Comparison of ENCODE assay signal across 12 mouse cellular contexts in the genomic region with DNA sequence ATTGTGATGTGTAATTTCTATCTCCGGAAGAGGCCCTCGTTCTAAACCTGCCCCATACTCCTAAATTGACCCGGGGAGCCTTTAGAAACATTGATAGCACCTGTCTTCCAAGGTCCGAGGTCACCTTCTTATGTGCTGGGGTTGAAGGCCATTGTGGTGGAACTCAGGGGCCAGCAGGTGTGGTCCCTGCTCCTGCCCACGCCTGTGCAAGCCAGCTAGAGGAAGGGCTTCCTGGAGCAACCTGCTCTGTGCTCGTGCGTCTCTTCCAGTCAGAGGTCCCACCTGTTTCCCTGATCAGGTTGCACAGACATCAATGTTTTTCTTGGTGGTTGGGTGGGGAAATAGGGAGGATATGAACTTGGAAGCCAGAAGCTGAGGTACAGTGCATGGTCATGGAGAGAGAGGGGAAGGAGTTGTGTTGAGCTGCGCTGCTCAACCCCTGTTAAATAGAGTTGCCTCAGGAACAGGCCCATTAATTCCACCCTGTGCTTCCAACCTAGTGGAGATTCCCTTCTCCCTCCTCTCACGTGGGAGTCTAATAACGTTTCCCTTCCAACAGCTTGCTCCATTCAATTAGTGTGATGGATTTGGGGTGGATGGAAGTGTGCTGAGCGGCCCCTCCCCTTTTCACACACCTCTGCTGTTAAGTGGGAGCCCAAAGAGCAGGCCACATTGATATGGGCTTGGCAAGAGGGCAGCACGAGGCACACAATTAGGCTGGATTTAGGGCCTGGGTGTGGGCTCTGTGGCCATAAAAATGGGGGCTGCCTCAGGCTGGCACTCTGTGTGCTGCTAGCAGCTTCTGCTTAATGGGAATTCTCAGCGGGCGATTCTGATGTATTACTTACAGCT.
A peak's percentile ranks its signal among the peaks of the same experiment; 100 is the strongest.
DNase-seq lines count a peak whose midpoint lies in the region; ATAC-seq and TF ChIP-seq lines count a peak whose summit lies in the region.
"Had no signal": no experiment of that assay in that cellular context is flagged by ENCODE, and none has a peak within 500 bp of the region (broad histone marks: within the 10 kb centered on the region; RNA-seq: fewer than 3 reads in every experiment).

No protein-coding gene starts in this region.

- H3K4me2 ChIP-seq in midbrain, embryonic 11.5 days = no peak overlapping the region
- peak overlapping the region; percentile 1; the same call in 1 of the 2 replicates for H3K4me2 ChIP-seq in hindbrain, embryonic 14.5 days (replicated peaks)
- no peak overlapping the region for H3K4me2 ChIP-seq in midbrain, embryonic 15.5 days
- H3K4me2 ChIP-seq in stomach, postnatal 0 days (replicated peaks; ENCODE audit: low read depth) = no peak overlapping the region
- H3K4me2 ChIP-seq: heart, embryonic 15.5 days; lung, embryonic 15.5 days had no signal

- ATAC-seq in midbrain, embryonic 11.5 days (ENCODE audit: low FRiP score) = peak; percentile 54; the same call in 1 of the 2 replicates
- peak; percentile 90 for ATAC-seq in hindbrain, embryonic 14.5 days (ENCODE audit: low FRiP score)
- peak; percentile 85 for ATAC-seq in midbrain, embryonic 15.5 days (replicated peaks)
- ATAC-seq in stomach, postnatal 0 days (ENCODE audit: low FRiP score, low TSS enrichment) = peak; percentile 63; the same call in 1 of the 2 replicates

- TF ChIP-seq CTCF in stomach, postnatal 0 days (IDR thresholded peaks at IDR 0.05; ENCODE audit: low read depth) = no peak

- H3K9me3 ChIP-seq in midbrain, embryonic 11.5 days (ENCODE audit: control insufficient read depth, low read length) = no peaks in the 10 kb centered on the region
- no peaks in the 10 kb centered on the region for H3K9me3 ChIP-seq in midbrain, embryonic 10.5 days (replicated peaks)
- no peaks in the 10 kb centered on the region for H3K9me3 ChIP-seq in hindbrain, embryonic 14.5 days (ENCODE audit: control insufficient read depth, low read length)
- no peaks in the 10 kb centered on the region for H3K9me3 ChIP-seq in midbrain, embryonic 15.5 days
- H3K9me3 ChIP-seq in stomach, postnatal 0 days (ENCODE audit: control insufficient read depth, low read length) = no peaks in the 10 kb centered on the region
- H3K9me3 ChIP-seq: heart, embryonic 15.5 days; lung, embryonic 15.5 days had no signal

- no peak overlapping the region for H3K4me3 ChIP-seq in midbrain, embryonic 11.5 days (ENCODE audit: low read depth, low read length)
- H3K4me3 ChIP-seq in midbrain, embryonic 10.5 days = no peak overlapping the region
- no peak overlapping the region for H3K4me3 ChIP-seq in hindbrain, embryonic 14.5 days (replicated peaks; ENCODE audit: low read length)
- H3K4me3 ChIP-seq in midbrain, embryonic 15.5 days = no peak overlapping the region
- H3K4me3 ChIP-seq in stomach, postnatal 0 days (ENCODE audit: low read depth, low read length) = no peak overlapping the region
- H3K4me3 ChIP-seq: heart, embryonic 15.5 days; lung, embryonic 15.5 days had no signal

- DNase-seq in midbrain, embryonic 11.5 days (ENCODE audit: low spot score, missing footprints) = no peak
- no peak for DNase-seq in midbrain, embryonic 10.5 days (ENCODE audit: low spot score)
- DNase-seq in hindbrain, embryonic 14.5 days (ENCODE audit: low spot score) = peak; percentile 67
- DNase-seq in stomach, postnatal 0 days (ENCODE audit: low spot score) = no peak
- DNase-seq in urinary bladder, adult 18-20 months (ENCODE audit: low spot score in 2 of 2) = no peak
- DNase-seq in Muller cell, postnatal 12 days (ENCODE audit: inconsistent ontology term) = no peak
- DNase-seq in heart, postnatal 4 days = no peak
- DNase-seq: kidney, postnatal 14 days; right cerebral cortex, postnatal 25 days had no signal

- no peaks in the 10 kb centered on the region for H3K36me3 ChIP-seq in midbrain, embryonic 11.5 days (ENCODE audit: control insufficient read depth, insufficient read depth, low read length)
- no peaks in the 10 kb centered on the region for H3K36me3 ChIP-seq in midbrain, embryonic 10.5 days
- no peaks in the 10 kb centered on the region for H3K36me3 ChIP-seq in hindbrain, embryonic 14.5 days (replicated peaks; ENCODE audit: control insufficient read depth, insufficient read depth)
- no peaks in the 10 kb centered on the region for H3K36me3 ChIP-seq in midbrain, embryonic 15.5 days (replicated peaks)
- H3K36me3 ChIP-seq in stomach, postnatal 0 days (ENCODE audit: control insufficient read depth, insufficient read depth, low read length) = no peaks in the 10 kb centered on the region
- H3K36me3 ChIP-seq: heart, embryonic 15.5 days; lung, embryonic 15.5 days had no signal

- H3K27me3 ChIP-seq in midbrain, embryonic 11.5 days (ENCODE audit: control insufficient read depth, insufficient read depth, low read length) = no peaks in the 10 kb centered on the region
- peaks cover 5% of the 10 kb centered on the region; the same call in 1 of the 2 replicates for H3K27me3 ChIP-seq in midbrain, embryonic 10.5 days (ENCODE audit: low read depth, poor library complexity, severe bottlenecking)
- H3K27me3 ChIP-seq in hindbrain, embryonic 14.5 days (ENCODE audit: control insufficient read depth, insufficient read depth, low read length) = no peaks in the 10 kb centered on the region
- no peaks in the 10 kb centered on the region for H3K27me3 ChIP-seq in midbrain, embryonic 15.5 days (replicated peaks)
- H3K27me3 ChIP-seq in stomach, postnatal 0 days (ENCODE audit: control insufficient read depth, insufficient read depth, low read length) = no peaks in the 10 kb centered on the region
- H3K27me3 ChIP-seq: lung, embryonic 15.5 days had no signal

- H3K9ac ChIP-seq in midbrain, embryonic 11.5 days (ENCODE audit: low read length) = no peak overlapping the region
- no peak overlapping the region for H3K9ac ChIP-seq in hindbrain, embryonic 14.5 days
- no peak overlapping the region for H3K9ac ChIP-seq in midbrain, embryonic 15.5 days
- no peak overlapping the region for H3K9ac ChIP-seq in stomach, postnatal 0 days (ENCODE audit: low read length)
- H3K9ac ChIP-seq: heart, embryonic 15.5 days; lung, embryonic 15.5 days had no signal

- no peaks in the 10 kb centered on the region for H3K4me1 ChIP-seq in midbrain, embryonic 11.5 days (ENCODE audit: control insufficient read depth, insufficient read depth, low read length)
- H3K4me1 ChIP-seq in midbrain, embryonic 10.5 days = peaks cover 8% of the 10 kb centered on the region
- H3K4me1 ChIP-seq in hindbrain, embryonic 14.5 days (replicated peaks; ENCODE audit: control insufficient read depth, insufficient read depth, low read length) = peaks cover 24% of the 10 kb centered on the region
- H3K4me1 ChIP-seq in midbrain, embryonic 15.5 days = peaks cover 21% of the 10 kb centered on the region
- no peaks in the 10 kb centered on the region for H3K4me1 ChIP-seq in stomach, postnatal 0 days (replicated peaks; ENCODE audit: control insufficient read depth, insufficient read depth)
- H3K4me1 ChIP-seq: heart, embryonic 15.5 days; lung, embryonic 15.5 days had no signal

- 48% methylated on average over 14 of the region's 14 CpGs for WGBS in midbrain, embryonic 11.5 days
- 48% methylated on average over 14 of the region's 14 CpGs for WGBS in midbrain, embryonic 10.5 days
- WGBS in hindbrain, embryonic 14.5 days = 26% methylated on average over 14 of the region's 14 CpGs
- WGBS in midbrain, embryonic 15.5 days = 34% methylated on average over 14 of the region's 14 CpGs
- 40% methylated on average over 14 of the region's 14 CpGs for WGBS in stomach, postnatal 0 days

- no peak overlapping the region for H3K27ac ChIP-seq in midbrain, embryonic 11.5 days (ENCODE audit: low read depth, low read length)
- no peak overlapping the region for H3K27ac ChIP-seq in midbrain, embryonic 10.5 days (replicated peaks)
- peak overlapping the region; percentile 75 for H3K27ac ChIP-seq in hindbrain, embryonic 14.5 days
- peak overlapping the region; percentile 83 for H3K27ac ChIP-seq in midbrain, embryonic 15.5 days
- H3K27ac ChIP-seq in stomach, postnatal 0 days (replicated peaks) = no peak overlapping the region
- H3K27ac ChIP-seq: heart, embryonic 15.5 days; lung, embryonic 15.5 days had no signal

- TF ChIP-seq EP300 in stomach, postnatal 0 days (optimal IDR thresholded peaks at IDR 0.05) = no peak

Comparison
In these comparisons a context has a peak if more than half of its experiments do, and no peak if none do; other contexts are left out.
1. H3K27ac ChIP-seq: peak in hindbrain, embryonic 14.5 days (single experiment) and midbrain, embryonic 15.5 days (single experiment); none in midbrain, embryonic 11.5 days (single experiment), midbrain, embryonic 10.5 days (single experiment) and stomach, postnatal 0 days (single experiment).
2. Peak in every context shown above with its lines, with median percentiles within 50 percentile points of each other: ATAC-seq.